Mouse (Mus musculus) lung, embryonic 15.5 days (tissue): Measurements from ENCODE around the gene Dgkg. TPM values are rescaled to one million over a fixed set of nuclear protein-coding genes. Genes with fewer than 3 reads are reported as not detected.
A peak's percentile ranks its signal among the peaks of the same experiment; 100 is the strongest.

Experiments used
- ATAC-seq: fragments of 200-750 bp; cut with Nextera tagmentation; 2 replicates; pipeline ENCODE4 v1.8.0; 2017; ENCODE audit warnings: moderate number of reproducible peaks, borderline replicate concordance; ENCODE audit not compliant: low FRiP score, low TSS enrichment; ENCODE audit errors: extremely low read depth
- H3K27ac ChIP-seq: fragments of 300-500 bp; sonication (generic); 2 replicates; pipeline ENCODE4 v1.5.1; 2015; ENCODE audit warnings: moderate library complexity, mild to moderate bottlenecking, inconsistent platforms
- H3K27me3 ChIP-seq: fragments of 300-500 bp; sonication (generic); 2 replicates; pipeline ENCODE4 v1.6.1; 2015; ENCODE audit warnings: inconsistent platforms
- H3K36me3 ChIP-seq: fragments of 300-500 bp; sonication (generic); 2 replicates; pipeline ENCODE4 v1.6.1; 2015; ENCODE audit warnings: inconsistent platforms
- H3K4me1 ChIP-seq: fragments of 300-500 bp; sonication (generic); 2 replicates; pipeline ENCODE4 v1.6.1; 2015; ENCODE audit warnings: inconsistent platforms
- H3K4me2 ChIP-seq: fragments of 300-500 bp; sonication (generic); 2 replicates; pipeline ENCODE4 v1.6.1; 2015; ENCODE audit warnings: inconsistent platforms, mild to moderate bottlenecking, moderate library complexity
- H3K4me3 ChIP-seq: fragments of 300-500 bp; sonication (generic); 2 replicates; pipeline ENCODE4 v1.5.1; 2015; ENCODE audit warnings: mild to moderate bottlenecking, inconsistent platforms
- H3K9ac ChIP-seq: fragments of 300-500 bp; sonication (generic); 2 replicates; pipeline ENCODE4 v1.6.1; 2015; ENCODE audit warnings: inconsistent platforms
- H3K9me3 ChIP-seq: fragments of 300-500 bp; sonication (generic); 2 replicates; pipeline ENCODE4 v1.6.1; 2016; ENCODE audit warnings: inconsistent platforms
- WGBS: fragments of 180-500 bp; shearing (Covaris S2); methylation state at CpG from one replicate; pipeline ENCODE4 v1.1.7; 2015; 5-methylcytosine and 5-hydroxymethylcytosine counted together
- polyA plus RNA-seq: library from polyadenylated mRNA; unstranded; fragments of >200 nt; fragmentation: Nextera tagmentation; extraction: Ambion mirVana; gene quantifications from 2 replicates; pipeline ENCODE4 v1.2.1, GENCODE M21; 2015

Dgkg gene
- polyA plus RNA-seq, 1 experiment from 2014 or later, result 0.79 TPM

GRCm38 (mm10) chr16:22479322-22479721, 177.7 kb downstream of the Dgkg start:
- no peak overlapping the region for H3K4me3 ChIP-seq
- H3K27ac ChIP-seq, result no peak overlapping the region
- WGBS, result 89% methylated on average over 8 of the region's 8 CpGs
- no peaks in the 10 kb centered on the region for H3K27me3 ChIP-seq
- no peak for ATAC-seq
- H3K4me1 ChIP-seq, result no peaks in the 10 kb centered on the region
- H3K36me3 ChIP-seq, result no peaks in the 10 kb centered on the region
- H3K9me3 ChIP-seq, result no peaks in the 10 kb centered on the region
- no peak overlapping the region for H3K4me2 ChIP-seq
- H3K9ac ChIP-seq, result no peak overlapping the region

- H3K27me3 ChIP-seq, result no peaks in the 10 kb centered on the region
- no peaks in the 10 kb centered on the region for H3K36me3 ChIP-seq
- no peak overlapping the region for H3K4me2 ChIP-seq
- H3K9me3 ChIP-seq, result no peaks in the 10 kb centered on the region
- no peak overlapping the region for H3K4me3 ChIP-seq
- H3K27ac ChIP-seq, result no peak overlapping the region
- ATAC-seq, result no peak
- 68% methylated on average over 2 of the region's 2 CpGs for WGBS
- peaks cover 15% of the 10 kb centered on the region for H3K4me1 ChIP-seq
- H3K9ac ChIP-seq, result no peak overlapping the region
Measured at GRCm38 (mm10) chr16:22471728-22472127, 185.3 kb downstream of the Dgkg start.

GRCm38 (mm10) chr16:22469385-22469784, 187.6 kb downstream of the Dgkg start:
- Histone ChIP-seq H3K27ac (no peak overlapping the region), H3K4me1 (peaks cover 17% of the 10 kb centered on the region), H3K4me3 (no peak overlapping the region), H3K4me2 (no peak overlapping the region), H3K27me3 (no peaks in the 10 kb centered on the region), H3K36me3 (no peaks in the 10 kb centered on the region), H3K9ac (no peak overlapping the region), H3K9me3 (no peaks in the 10 kb centered on the region)
- 65% methylated on average over 11 of the region's 11 CpGs for WGBS
- no peak for ATAC-seq

- no peak overlapping the region for H3K9ac ChIP-seq
- H3K27ac ChIP-seq, result no peak overlapping the region
- no peaks in the 10 kb centered on the region for H3K27me3 ChIP-seq
- no peak overlapping the region for H3K4me3 ChIP-seq
- no peaks in the 10 kb centered on the region for H3K36me3 ChIP-seq
- peaks cover 17% of the 10 kb centered on the region for H3K4me1 ChIP-seq
- H3K4me2 ChIP-seq, result no peak overlapping the region
- WGBS, result 74% methylated on average over 2 of the region's 2 CpGs
- ATAC-seq, result no peak
- H3K9me3 ChIP-seq, result no peaks in the 10 kb centered on the region
Measured at GRCm38 (mm10) chr16:22467111-22467510, 189.9 kb downstream of the Dgkg start.

GRCm38 (mm10) chr16:22466381-22466780, 190.6 kb downstream of the Dgkg start:
- 69% methylated on average over 11 of the region's 11 CpGs for WGBS
- Histone ChIP-seq H3K27me3 (no peaks in the 10 kb centered on the region), H3K36me3 (no peaks in the 10 kb centered on the region), H3K4me3 (no peak overlapping the region), H3K9ac (no peak overlapping the region), H3K4me1 (peaks cover 17% of the 10 kb centered on the region), H3K9me3 (no peaks in the 10 kb centered on the region), H3K4me2 (no peak overlapping the region), H3K27ac (no peak overlapping the region)
- ATAC-seq, result no peak

- Histone ChIP-seq H3K27me3 (no peaks in the 10 kb centered on the region), H3K9ac (no peak overlapping the region), H3K36me3 (no peaks in the 10 kb centered on the region), H3K27ac (no peak overlapping the region), H3K4me3 (no peak overlapping the region), H3K4me1 (peaks cover 3% of the 10 kb centered on the region; the same call in 1 of the 2 replicates), H3K4me2 (no peak overlapping the region), H3K9me3 (no peaks in the 10 kb centered on the region)
- 81% methylated on average over 3 of the region's 3 CpGs for WGBS
- ATAC-seq, result no peak
Measured at GRCm38 (mm10) chr16:22462220-22462619, 194.8 kb downstream of the Dgkg start.

- Histone ChIP-seq H3K9ac (no peak overlapping the region), H3K27ac (no peak overlapping the region), H3K4me3 (no peak overlapping the region), H3K4me2 (no peak overlapping the region), H3K4me1 (peaks cover 6% of the 10 kb centered on the region), H3K36me3 (no peaks in the 10 kb centered on the region), H3K27me3 (no peaks in the 10 kb centered on the region), H3K9me3 (no peaks in the 10 kb centered on the region)
- ATAC-seq, result no peak
- 26% methylated on average over 6 of the region's 6 CpGs for WGBS
Measured at GRCm38 (mm10) chr16:22461728-22462127, 195.3 kb downstream of the Dgkg start.

- no peaks in the 10 kb centered on the region for H3K9me3 ChIP-seq
- 71% methylated on average over 1 of the region's 1 CpGs for WGBS
- H3K4me2 ChIP-seq, result no peak overlapping the region
- no peak overlapping the region for H3K4me3 ChIP-seq
- H3K27ac ChIP-seq, result no peak overlapping the region
- no peaks in the 10 kb centered on the region for H3K36me3 ChIP-seq
- H3K9ac ChIP-seq, result no peak overlapping the region
- no peak for ATAC-seq
- H3K27me3 ChIP-seq, result no peaks in the 10 kb centered on the region
- H3K4me1 ChIP-seq, result peaks cover 10% of the 10 kb centered on the region
Measured at GRCm38 (mm10) chr16:22460960-22461359, 196.1 kb downstream of the Dgkg start.

- ATAC-seq, result peak; percentile 46
- 44% methylated on average over 9 of the region's 9 CpGs for WGBS
- peak overlapping the region; percentile 69 for H3K27ac ChIP-seq
- no peaks in the 10 kb centered on the region for H3K36me3 ChIP-seq
- no peaks in the 10 kb centered on the region for H3K27me3 ChIP-seq
- peaks cover 33% of the 10 kb centered on the region for H3K4me1 ChIP-seq
- H3K9ac ChIP-seq, result no peak overlapping the region
- no peak overlapping the region for H3K4me3 ChIP-seq
- H3K4me2 ChIP-seq, result no peak overlapping the region
- no peaks in the 10 kb centered on the region for H3K9me3 ChIP-seq
Measured at GRCm38 (mm10) chr16:22452082-22452481, 204.9 kb downstream of the Dgkg start.

GRCm38 (mm10) chr16:22448093-22448492, 208.9 kb downstream of the Dgkg start:
- Histone ChIP-seq H3K4me2 (no peak overlapping the region), H3K4me3 (no peak overlapping the region), H3K9ac (no peak overlapping the region), H3K27ac (no peak overlapping the region), H3K36me3 (no peaks in the 10 kb centered on the region), H3K9me3 (no peaks in the 10 kb centered on the region), H3K27me3 (no peaks in the 10 kb centered on the region), H3K4me1 (peaks cover 39% of the 10 kb centered on the region)
- ATAC-seq, result no peak
- 45% methylated on average over 6 of the region's 6 CpGs for WGBS

GRCm38 (mm10) chr16:22444786-22445185, 212.2 kb downstream of the Dgkg start:
- H3K27ac ChIP-seq, result 0 out of 2 replicates have a peak overlapping the region, but pooled peaks have one; percentile 8
- no peaks in the 10 kb centered on the region for H3K27me3 ChIP-seq
- ATAC-seq, result no peak
- H3K4me2 ChIP-seq, result no peak overlapping the region
- H3K9me3 ChIP-seq, result no peaks in the 10 kb centered on the region
- H3K4me1 ChIP-seq, result peaks cover 42% of the 10 kb centered on the region
- H3K36me3 ChIP-seq, result no peaks in the 10 kb centered on the region
- no peak overlapping the region for H3K9ac ChIP-seq
- no peak overlapping the region for H3K4me3 ChIP-seq
- WGBS, result 50% methylated on average over 6 of the region's 6 CpGs

GRCm38 (mm10) chr16:22442202-22442601, 214.8 kb downstream of the Dgkg start:
- no peak overlapping the region for H3K4me3 ChIP-seq
- H3K4me2 ChIP-seq, result no peak overlapping the region
- no peaks in the 10 kb centered on the region for H3K9me3 ChIP-seq
- WGBS, result 58% methylated on average over 7 of the region's 7 CpGs
- no peaks in the 10 kb centered on the region for H3K27me3 ChIP-seq
- H3K4me1 ChIP-seq, result peaks cover 42% of the 10 kb centered on the region
- no peaks in the 10 kb centered on the region for H3K36me3 ChIP-seq
- no peak overlapping the region for H3K9ac ChIP-seq
- ATAC-seq, result no peak
- peak overlapping the region; percentile 39 for H3K27ac ChIP-seq

GRCm38 (mm10) chr16:22441317-22441716, 215.7 kb downstream of the Dgkg start:
- no peak overlapping the region for H3K4me3 ChIP-seq
- no peaks in the 10 kb centered on the region for H3K27me3 ChIP-seq
- H3K4me2 ChIP-seq, result no peak overlapping the region
- peaks cover 42% of the 10 kb centered on the region for H3K4me1 ChIP-seq
- H3K36me3 ChIP-seq, result no peaks in the 10 kb centered on the region
- H3K27ac ChIP-seq, result peak overlapping the region; percentile 91
- WGBS, result 59% methylated on average over 4 of the region's 4 CpGs
- no peak overlapping the region for H3K9ac ChIP-seq
- no peaks in the 10 kb centered on the region for H3K9me3 ChIP-seq
- no peak for ATAC-seq
